Mouse (Mus musculus) CH12.LX (cell line): ENCODE results near the gene Rfx2. TPM values are rescaled to one million over a fixed set of nuclear protein-coding genes. Genes with fewer than 3 reads are reported as not detected.

Experiments used
- DNase-seq: peaks from one replicate; pipeline ENCODE4 v3.0.0-alpha.2; 2013; ENCODE audit errors: extremely low read depth
- H3K27ac ChIP-seq: 2 replicates; pipeline ENCODE4 v1.5.1; 2012; ENCODE audit warnings: low read depth, mild to moderate bottlenecking, control low read depth, moderate library complexity; ENCODE audit not compliant: insufficient read depth
- H3K27me3 ChIP-seq: replicated peaks from 2 replicates; pipeline ENCODE3; 2012; ENCODE audit warnings: inconsistent platforms
- H3K36me3 ChIP-seq, 2 experiments: replicated peaks in 1 of 2; 2 replicates each; pipeline versions ENCODE3 to v1.6.1; 2012; ENCODE audit warnings: inconsistent platforms in 1 of 2, low read length in 1 of 2, mild to moderate bottlenecking in 1 of 2, mixed read lengths in 1 of 2, moderate library complexity in 1 of 2; ENCODE audit not compliant: control insufficient read depth in 1 of 2, insufficient read depth in 1 of 2
- H3K4me1 ChIP-seq, 2 experiments: 2 replicates each; pipeline ENCODE4 v1.6.1; 2012; ENCODE audit warnings: inconsistent platforms in 1 of 2, moderate library complexity in 1 of 2; ENCODE audit not compliant: insufficient read depth in 2 of 2, control insufficient read depth in 1 of 2
- H3K4me2 ChIP-seq: 2 replicates; pipeline ENCODE4 v1.6.1; 2012; ENCODE audit warnings: low read depth, mild to moderate bottlenecking, control low read depth; ENCODE audit not compliant: poor library complexity, insufficient read depth, severe bottlenecking
- H3K4me3 ChIP-seq, 3 experiments: fragments of 150-350 bp in 1 of 3; sonication (generic) in 1 of 3; replicated peaks in 1 of 3; 2 replicates each; pipeline versions ENCODE3 to v1.5.1; 2011 to 2012; ENCODE audit warnings: low read depth in 2 of 3, low read length in 2 of 3, mild to moderate bottlenecking in 2 of 3, moderate library complexity in 2 of 3, control low read depth in 1 of 3, improper control_type of control experiment in 1 of 3, inconsistent platforms in 1 of 3, mixed read lengths in 1 of 3; ENCODE audit not compliant: poor library complexity in 1 of 3
- H3K79me2 ChIP-seq: replicated peaks from 2 replicates; pipeline ENCODE4 v1.6.1; 2012; ENCODE audit warnings: mild to moderate bottlenecking, moderate library complexity; ENCODE audit not compliant: control insufficient read depth, poor library complexity, insufficient read depth, severe bottlenecking; ENCODE audit errors: extremely low read depth
- H3K9ac ChIP-seq: 2 replicates; pipeline ENCODE4 v1.6.1; 2012; ENCODE audit warnings: low read depth, mild to moderate bottlenecking, control low read depth, moderate library complexity; ENCODE audit not compliant: insufficient read depth
- H3K9me3 ChIP-seq: replicated peaks from 2 replicates; pipeline ENCODE3; 2012; ENCODE audit warnings: low read length, inconsistent platforms, mixed read lengths
- BHLHE40 ChIP-seq: IDR thresholded peaks from 2 replicates; pipeline ENCODE4 v1.6.1; 2011; ENCODE audit warnings: mild to moderate bottlenecking, low read depth, low read length, improper control_type of control experiment
- EP300 ChIP-seq: IDR thresholded peaks from 2 replicates; pipeline ENCODE4 v1.6.1; 2011; ENCODE audit warnings: low read length, improper control_type of control experiment
- ETS1 ChIP-seq: conservative IDR thresholded peaks from 2 replicates; pipeline ENCODE4 v1.6.1; 2012; ENCODE audit warnings: low read depth, mild to moderate bottlenecking, inconsistent platforms, low read length, improper control_type of control experiment, moderate library complexity
- GABPA ChIP-seq: IDR thresholded peaks from 2 replicates; pipeline ENCODE4 v1.6.1; 2012; ENCODE audit warnings: low read depth, low read length, improper control_type of control experiment, inconsistent platforms; ENCODE audit not compliant: insufficient replicate concordance
- JUN ChIP-seq: IDR thresholded peaks from 2 replicates; pipeline ENCODE4 v1.6.1; 2011; ENCODE audit warnings: low read depth, mild to moderate bottlenecking, low read length, improper control_type of control experiment, moderate library complexity; ENCODE audit not compliant: insufficient read depth
- KAT2A ChIP-seq: IDR thresholded peaks from 2 replicates; pipeline ENCODE4 v1.6.1; 2012; ENCODE audit warnings: low read length, improper control_type of control experiment, inconsistent platforms; ENCODE audit not compliant: insufficient replicate concordance
- MAX ChIP-seq: IDR thresholded peaks from 2 replicates; pipeline ENCODE4 v1.6.1; 2011; ENCODE audit warnings: low read length, improper control_type of control experiment
- MAZ ChIP-seq: IDR thresholded peaks from 2 replicates; pipeline ENCODE4 v1.6.1; 2012; ENCODE audit warnings: low read depth, mild to moderate bottlenecking, inconsistent platforms, low read length, improper control_type of control experiment, moderate library complexity
- MEF2A ChIP-seq: IDR thresholded peaks from 2 replicates; pipeline ENCODE4 v1.6.1; 2014; ENCODE audit warnings: low read depth, mild to moderate bottlenecking, inconsistent platforms, low read length, improper control_type of control experiment, borderline replicate concordance
- MXI1 ChIP-seq: IDR thresholded peaks from 2 replicates; pipeline ENCODE4 v1.6.1; 2011; ENCODE audit warnings: mild to moderate bottlenecking, low read depth, low read length, improper control_type of control experiment
- MYC ChIP-seq: IDR thresholded peaks from 2 replicates; pipeline ENCODE4 v1.6.1; 2011; ENCODE audit warnings: low read depth, mild to moderate bottlenecking, improper control_type of control experiment, low read length
- NELFE ChIP-seq: IDR thresholded peaks from 2 replicates; pipeline ENCODE4 v1.6.1; 2011; ENCODE audit warnings: low read depth, low read length, improper control_type of control experiment
- NRF1 ChIP-seq: IDR thresholded peaks from 2 replicates; pipeline ENCODE4 v1.6.1; 2014; ENCODE audit warnings: low read depth, mild to moderate bottlenecking, inconsistent platforms, low read length, improper control_type of control experiment, moderate library complexity
- PAX5 ChIP-seq: IDR thresholded peaks from 2 replicates; pipeline ENCODE4 v1.6.1; 2012; ENCODE audit warnings: low read length, inconsistent platforms, mixed read lengths
- POLR2AphosphoS2 ChIP-seq: IDR thresholded peaks from 2 replicates; pipeline ENCODE4 v1.6.1; 2011; ENCODE audit warnings: low read depth, low read length, improper control_type of control experiment
- RCOR1 ChIP-seq: conservative IDR thresholded peaks from 2 replicates; pipeline ENCODE4 v1.6.1; 2012; ENCODE audit warnings: low read depth, mild to moderate bottlenecking, inconsistent platforms, low read length, improper control_type of control experiment
- TBP ChIP-seq: conservative IDR thresholded peaks from 2 replicates; pipeline ENCODE4 v1.6.1; 2011; ENCODE audit warnings: low read depth, low read length, improper control_type of control experiment
- USF2 ChIP-seq: conservative IDR thresholded peaks from 2 replicates; pipeline ENCODE4 v1.6.1; 2011; ENCODE audit warnings: low read depth, low read length, improper control_type of control experiment
- ZKSCAN1 ChIP-seq: IDR thresholded peaks from 2 replicates; pipeline ENCODE4 v1.6.1; 2012; ENCODE audit warnings: low read depth, inconsistent platforms, low read length, improper control_type of control experiment, borderline replicate concordance
- ZNF384 ChIP-seq: IDR thresholded peaks from 2 replicates; pipeline ENCODE4 v1.6.1; 2012; ENCODE audit warnings: low read depth, low read length, improper control_type of control experiment, inconsistent platforms
- dilution Hi-C: fragments of 300-500 bp; cut with MboI; formaldehyde crosslinking; loops from 2 replicates; pipeline ENCODE4 v1.14.3; 2020; ENCODE audit warnings: low sequenced_read_pairs; ENCODE audit not compliant: extremely low pct_unique_long_range_greater_than_20kb, extremely low pct_ligation_motif_present
- in situ Hi-C: fragments of 300-500 bp; cut with MboI; formaldehyde crosslinking; loops from 3 replicates; pipeline ENCODE4 v1.14.3; 2019; ENCODE audit warnings: low sequenced_read_pairs, low pct_ligation_motif_present, low pct_unique_long_range_greater_than_20kb, mixed read lengths
- polyA plus RNA-seq: library from polyadenylated mRNA; unstranded; fragments of >175 nt; gene quantifications from 2 replicates; pipeline ENCODE4 v1.2.1, GENCODE M21; 2012; ENCODE audit warnings: low read depth; ENCODE audit not compliant: insufficient read length
- total RNA-seq, 2 experiments: library from RNA; depleted of rRNA; stranded (reverse); fragments of 300-350 nt in 1 of 2; fragments of >200 nt in 1 of 2; gene quantifications; 2 replicates each; pipeline ENCODE4 v1.2.3; 2012 to 2014

Gene Rfx2
- total and polyA plus RNA-seq, 3 experiments, result 0.16 to 1.1 (median 0.34) TPM

DNA sequence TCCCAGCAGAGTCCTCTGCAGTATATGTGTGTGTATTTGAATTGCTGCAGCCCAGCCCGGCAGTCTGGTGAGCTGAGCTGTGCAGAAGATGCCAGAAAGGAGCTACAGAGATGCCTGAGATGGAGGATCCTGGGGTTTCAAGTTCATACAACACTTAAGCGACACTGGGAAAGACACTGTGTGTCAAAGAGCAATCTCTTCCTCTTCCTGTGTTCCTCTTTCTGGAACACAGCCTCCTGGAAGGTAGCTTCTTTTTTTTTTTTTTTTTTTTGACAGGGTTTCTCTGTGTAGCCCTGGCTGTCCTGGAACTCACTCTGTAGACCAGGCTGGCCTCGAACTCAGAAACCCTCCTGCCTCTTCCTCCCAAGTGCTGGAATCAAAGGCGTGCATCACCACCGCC lies 18.0 kb upstream of the Rfx2 start:
- Histone ChIP-seq H3K4me2 (no peak overlapping the region), H3K27ac (no peak overlapping the region), H3K4me1 (peaks cover 3 to 4% of the 10 kb centered on the region in 2 experiments; a peak in 2 of 4 replicates), H3K9ac (no peak overlapping the region)
- dilution Hi-C loops, result no loop called here
- TF ChIP-seq PAX5, result no peak
- no peak for TF ChIP-seq TBP
- no peak for TF ChIP-seq ZKSCAN1
- no peak for TF ChIP-seq NELFE
- no peak for TF ChIP-seq NRF1
- no peak for TF ChIP-seq MYC
- no peak for TF ChIP-seq ETS1
- TF ChIP-seq RCOR1, result no peak
- TF ChIP-seq GABPA, result no peak
- TF ChIP-seq EP300, result no peak
- no peak for TF ChIP-seq MAZ
- TF ChIP-seq MXI1, result no peak
- no peak for TF ChIP-seq ZNF384
- no peak for TF ChIP-seq USF2
- no peak for TF ChIP-seq KAT2A
- no peak for TF ChIP-seq MEF2A
- no peak for TF ChIP-seq BHLHE40
- no peak for TF ChIP-seq POLR2AphosphoS2
- no peak for TF ChIP-seq JUN
- TF ChIP-seq MAX, result no peak
- TF ChIP-seq, all 38 proteins: peak for 0
- Histone ChIP-seq H3K36me3 (no peaks in the 10 kb centered on the region), H3K9me3 (no peaks in the 10 kb centered on the region), H3K27me3 (peaks cover 36% of the 10 kb centered on the region), H3K4me3 (no peak overlapping the region), H3K79me2 (no peaks in the 10 kb centered on the region)
- no peak for DNase-seq
- in situ Hi-C loops, result no loop called here

DNA sequence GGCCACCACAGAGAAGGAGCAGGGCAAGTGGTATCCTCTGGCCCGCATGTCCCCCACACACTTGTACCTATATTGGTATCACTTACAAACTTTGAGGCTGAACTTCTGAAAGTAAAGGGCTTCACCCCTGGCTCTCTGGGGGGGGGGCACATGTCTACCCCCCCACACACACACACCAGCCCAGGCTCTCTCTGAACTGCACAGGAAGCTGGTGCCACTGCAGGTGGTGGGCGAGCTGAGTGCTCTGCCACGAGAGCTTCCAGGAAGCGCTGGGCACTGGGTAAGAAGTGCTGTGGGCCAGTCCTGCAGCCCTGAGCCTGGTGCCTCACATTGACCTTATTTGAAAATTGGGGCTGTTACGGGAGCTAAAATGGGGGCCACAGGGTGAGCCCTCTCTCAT lies 12.9 kb upstream of the Rfx2 start:
- Histone ChIP-seq H3K9me3 (no peaks in the 10 kb centered on the region), H3K36me3 (no peaks in the 10 kb centered on the region), H3K27me3 (peaks cover 38% of the 10 kb centered on the region), H3K9ac (no peak overlapping the region), H3K4me2 (no peak overlapping the region), H3K4me1 (peaks cover 0 to 6% of the 10 kb centered on the region in 2 experiments; a peak in 2 of 4 replicates), H3K4me3 (no peak overlapping the region), H3K27ac (no peak overlapping the region), H3K79me2 (no peaks in the 10 kb centered on the region)
- dilution Hi-C loops (no loop called here), in situ Hi-C loops (no loop called here)
- no peak for DNase-seq
- TF ChIP-seq MEF2A, result no peak
